Mouse (Mus musculus) mouse trophoblast stem cell (cell line): ENCODE results near the gene Palm.
"Not testable (repeated sequence)": the region's sequence is repeated elsewhere in the genome, so short reads cannot be mapped to it uniquely, and the experiment has no call there.

Experiments used
- in situ Hi-C, 2 experiments: fragments of 300-500 bp; cut with MseI, MboI; formaldehyde crosslinking; loops; 2 replicates in 1 of 2; 3 replicates in 1 of 2; pipeline ENCODE4 v1.15.1; 2025

The Palm gene

GRCm38 (mm10) chr10:79793051-79793737 is at the start of gene Palm:
Palm (plus strand) TSS chr10:79793572.
- in situ Hi-C loops, result no loop called here

- in situ Hi-C loops, result no loop called here
Observed at GRCm38 (mm10) chr10:79743650-79744365, 49.6 kb upstream of the Palm start.

- in situ Hi-C loops, result no loop called here
Observed at GRCm38 (mm10) chr10:79745411-79745810, 48.0 kb upstream of the Palm start.

- in situ Hi-C loops, result no loop called here
Observed at GRCm38 (mm10) chr10:79745898-79746773, 47.2 kb upstream of the Palm start, which contains the start of gene Polrmt. Polrmt (minus strand) TSS chr10:79746581.

- in situ Hi-C loops, result no loop called here
Observed at GRCm38 (mm10) chr10:79746774-79747151, 46.6 kb upstream of the Palm start.

GRCm38 (mm10) chr10:79748496-79748895 is 44.9 kb upstream of the Palm start:
- in situ Hi-C loops, result no loop called here

- in situ Hi-C loops, result no loop called here
Observed at GRCm38 (mm10) chr10:79754856-79755516, 38.4 kb upstream of the Palm start, which contains the start of gene Fgf22. Fgf22 (plus strand) TSS chr10:79755076.

- in situ Hi-C loops, result no loop called here
Observed at GRCm38 (mm10) chr10:79755854-79756253, 37.5 kb upstream of the Palm start.

GRCm38 (mm10) chr10:79756660-79757059 is 36.7 kb upstream of the Palm start:
- in situ Hi-C loops, result no loop called here

GRCm38 (mm10) chr10:79759675-79760074 is 33.7 kb upstream of the Palm start:
- in situ Hi-C loops, result not testable (repeated sequence)

- in situ Hi-C loops, result no loop called here
Observed at GRCm38 (mm10) chr10:79760603-79761143, 32.7 kb upstream of the Palm start.

GRCm38 (mm10) chr10:79762875-79763274 is 30.5 kb upstream of the Palm start:
- in situ Hi-C loops, result no loop called here

GRCm38 (mm10) chr10:79764234-79764633 is 29.1 kb upstream of the Palm start:
- in situ Hi-C loops, result no loop called here

GRCm38 (mm10) chr10:79765228-79765745 is 28.1 kb upstream of the Palm start:
- in situ Hi-C loops, result no loop called here

- in situ Hi-C loops, result no loop called here
Observed at GRCm38 (mm10) chr10:79766001-79766507, 27.3 kb upstream of the Palm start.

- in situ Hi-C loops, result no loop called here
Observed at GRCm38 (mm10) chr10:79766508-79767325, 26.7 kb upstream of the Palm start, which contains the start of gene Rnf126. Rnf126 (minus strand) TSS chr10:79766952.

GRCm38 (mm10) chr10:79767372-79768244 is 25.8 kb upstream of the Palm start:
- in situ Hi-C loops, result no loop called here

- in situ Hi-C loops, result no loop called here
Observed at GRCm38 (mm10) chr10:79768400-79768799, 25.0 kb upstream of the Palm start.

- in situ Hi-C loops, result no loop called here
Observed at GRCm38 (mm10) chr10:79769329-79769728, 24.0 kb upstream of the Palm start.
